Mouse (Mus musculus) hindbrain, embryonic 14.5 days (tissue): ENCODE measurements at regions not wholly inside any gene's neighbourhood (a gene's known extent, or its start where the extent isn't known, plus 50 kb on each side); places are given as distances from the start of the nearest gene placed in this dataset. TPM values are rescaled to one million over a fixed set of nuclear protein-coding genes. Genes with fewer than 3 reads are reported as not detected.

ENCODE experiments used
- ATAC-seq: fragments of 200-750 bp; cut with Nextera tagmentation; 2 replicates; pipeline ENCODE4 v1.8.0; 2017; ENCODE audit warnings: moderate number of reproducible peaks, mild to moderate bottlenecking, moderate TSS enrichment, moderate library complexity; ENCODE audit not compliant: low FRiP score
- DNase-seq: peaks from one replicate; pipeline ENCODE4 v3.0.0-alpha.2; 2015; ENCODE audit warnings: low spot score
- H3K27ac ChIP-seq: fragments of 300-500 bp; sonication (generic); 2 replicates; pipeline ENCODE4 v1.5.1; 2014; ENCODE audit warnings: mild to moderate bottlenecking, moderate library complexity
- H3K27me3 ChIP-seq: fragments of 300-500 bp; sonication (generic); 2 replicates; pipeline ENCODE4 v1.6.1; 2014; ENCODE audit warnings: mild to moderate bottlenecking, low read length, mixed read lengths; ENCODE audit not compliant: control insufficient read depth, insufficient read depth
- H3K36me3 ChIP-seq: fragments of 300-500 bp; sonication (generic); replicated peaks from 2 replicates; pipeline ENCODE4 v1.6.1; 2014; ENCODE audit not compliant: control insufficient read depth, insufficient read depth
- H3K4me1 ChIP-seq: fragments of 300-500 bp; sonication (generic); replicated peaks from 2 replicates; pipeline ENCODE4 v1.6.1; 2014; ENCODE audit warnings: antibody characterized with exemption, low read length, mixed read lengths; ENCODE audit not compliant: control insufficient read depth, insufficient read depth
- H3K4me2 ChIP-seq: fragments of 300-500 bp; sonication (generic); replicated peaks from 2 replicates; pipeline ENCODE4 v1.6.1; 2014; ENCODE audit warnings: mild to moderate bottlenecking, moderate library complexity
- H3K4me3 ChIP-seq: fragments of 300-500 bp; sonication (generic); replicated peaks from 2 replicates; pipeline ENCODE4 v1.5.1; 2014; ENCODE audit warnings: mild to moderate bottlenecking, low read length
- H3K9ac ChIP-seq: fragments of 300-500 bp; sonication (generic); 2 replicates; pipeline ENCODE4 v1.6.1; 2014
- H3K9me3 ChIP-seq: fragments of 300-500 bp; sonication (generic); 2 replicates; pipeline ENCODE4 v1.6.1; 2016; ENCODE audit warnings: low read length; ENCODE audit not compliant: control insufficient read depth
- WGBS: fragments of 180-500 bp; shearing (Covaris S2); extraction: QIAGEN DNeasy Blood & Tissue Kit; methylation state at CpG from one replicate; pipeline ENCODE4 v1.1.7; 2014; 5-methylcytosine and 5-hydroxymethylcytosine counted together
- microRNA-seq: library from miRNA; unstranded; fragments of <30 nt; microRNA quantifications from one replicate; pipeline ENCODE4, GENCODE M21; 2016

- no peaks in the 10 kb centered on the region for H3K4me1 ChIP-seq
- H3K27me3 ChIP-seq, result no peaks in the 10 kb centered on the region
- H3K9me3 ChIP-seq, result no peaks in the 10 kb centered on the region
- H3K27ac ChIP-seq, result no peak overlapping the region
- H3K4me2 ChIP-seq, result no peak overlapping the region
- WGBS, result 77% methylated on average over 3 of the region's 3 CpGs
- DNase-seq (no peak), ATAC-seq (no peak)
- H3K36me3 ChIP-seq, result no peaks in the 10 kb centered on the region
- no peak overlapping the region for H3K9ac ChIP-seq
- H3K4me3 ChIP-seq, result no peak overlapping the region
Observed at GRCm38 (mm10) chr12:42008827-42009383, 522.7 kb upstream of the Lrrn3 start.

GRCm38 (mm10) chr12:42006912-42007311 lies 520.7 kb upstream of the Lrrn3 start:
- H3K4me2 ChIP-seq, result no peak overlapping the region
- 86% methylated on average over 2 of the region's 2 CpGs for WGBS
- no peak for DNase-seq

More at GRCm38 (mm10) chr12:42006912-42007311, 520.7 kb upstream of the Lrrn3 start:
- H3K27me3 ChIP-seq, result no peaks in the 10 kb centered on the region
- H3K4me3 ChIP-seq, result no peak overlapping the region
- no peaks in the 10 kb centered on the region for H3K4me1 ChIP-seq
- no peak overlapping the region for H3K9ac ChIP-seq
- ATAC-seq, result no peak
- no peaks in the 10 kb centered on the region for H3K9me3 ChIP-seq
- H3K27ac ChIP-seq, result no peak overlapping the region
- no peaks in the 10 kb centered on the region for H3K36me3 ChIP-seq

Small RNA genes lying in the stretch of these regions (microRNA-seq; reads per million reads assigned to microRNA genes)
- gene Gm25248, result not detected
